Mouse (Mus musculus) MEL (cell line): ENCODE data around the gene Tlr8. TPM values are rescaled to one million over a fixed set of nuclear protein-coding genes. Genes with fewer than 3 reads are reported as not detected.

Experiments used
- DNase-seq: peaks from one replicate; pipeline ENCODE4 v3.0.0; 2011; ENCODE audit warnings: low read depth, low spot score
- H3K27ac ChIP-seq: 2 replicates; pipeline ENCODE4 v1.5.1; 2012; ENCODE audit warnings: low read depth, mild to moderate bottlenecking, control low read depth, low read length, moderate library complexity; ENCODE audit not compliant: control insufficient read depth
- H3K27me3 ChIP-seq, 2 experiments: fragments of 150-350 bp in 1 of 2; sonication (generic) in 1 of 2; 2 replicates each; pipeline ENCODE4 v1.6.1; 2012; ENCODE audit warnings: low read length in 2 of 2, mild to moderate bottlenecking in 2 of 2, improper control_type of control experiment in 1 of 2, moderate library complexity in 1 of 2; ENCODE audit not compliant: insufficient read depth in 2 of 2, control insufficient read depth in 1 of 2
- H3K36me3 ChIP-seq, 2 experiments: 2 replicates each; pipeline ENCODE4 v1.6.1; 2012 to 2014; ENCODE audit warnings: low read length in 2 of 2, improper control_type of control experiment in 1 of 2, inconsistent platforms in 1 of 2, mild to moderate bottlenecking in 1 of 2; ENCODE audit not compliant: insufficient read depth in 2 of 2, control insufficient read depth in 1 of 2
- H3K4me1 ChIP-seq, 2 experiments: fragments of 150-350 bp in 1 of 2; sonication (generic) in 1 of 2; 2 replicates each; pipeline ENCODE4 v1.6.1; 2012; ENCODE audit warnings: low read length in 2 of 2, improper control_type of control experiment in 1 of 2, mild to moderate bottlenecking in 1 of 2; ENCODE audit not compliant: insufficient read depth in 2 of 2, control insufficient read depth in 1 of 2
- H3K4me3 ChIP-seq, 2 experiments: fragments of 150-350 bp in 1 of 2; sonication (generic) in 1 of 2; 2 replicates each; pipeline ENCODE4 v1.5.1; 2012; ENCODE audit warnings: low read depth in 2 of 2, low read length in 2 of 2, mild to moderate bottlenecking in 2 of 2, moderate library complexity in 2 of 2, control low read depth in 1 of 2, improper control_type of control experiment in 1 of 2; ENCODE audit not compliant: control insufficient read depth in 1 of 2, insufficient read depth in 1 of 2
- H3K79me2 ChIP-seq: 2 replicates; pipeline ENCODE4 v1.6.1; 2012; ENCODE audit warnings: mild to moderate bottlenecking, low read length, moderate library complexity; ENCODE audit not compliant: control insufficient read depth, poor library complexity, insufficient read depth
- H3K9ac ChIP-seq: 2 replicates; pipeline ENCODE4 v1.6.1; 2012; ENCODE audit warnings: low read depth, mild to moderate bottlenecking, control low read depth, low read length, moderate library complexity; ENCODE audit not compliant: control insufficient read depth, poor library complexity, severe bottlenecking
- H3K9me3 ChIP-seq: fragments of 150-350 bp; sonication (generic); replicated peaks from 2 replicates; pipeline ENCODE4 v1.6.1; 2012; ENCODE audit warnings: mild to moderate bottlenecking, low read length, improper control_type of control experiment, moderate library complexity; ENCODE audit not compliant: insufficient read depth
- EP300 ChIP-seq, 2 experiments: IDR thresholded peaks; 2 replicates each; pipeline ENCODE4 v1.6.1; 2011; ENCODE audit warnings: improper control_type of control experiment in 2 of 2, low read length in 2 of 2, low read depth in 1 of 2, mild to moderate bottlenecking in 1 of 2
- GABPA ChIP-seq: IDR thresholded peaks from 2 replicates; pipeline ENCODE4 v1.6.1; 2012; ENCODE audit warnings: low read depth, mild to moderate bottlenecking, inconsistent platforms, low read length, improper control_type of control experiment, moderate library complexity
- GATA1 ChIP-seq: IDR thresholded peaks from 2 replicates; pipeline ENCODE4 v1.6.1; 2011; ENCODE audit warnings: low read depth, low read length, improper control_type of control experiment
- JUND ChIP-seq: IDR thresholded peaks from 2 replicates; pipeline ENCODE4 v1.6.1; 2011; ENCODE audit warnings: low read depth, mild to moderate bottlenecking, improper control_type of control experiment, low read length
- KAT2A ChIP-seq: conservative IDR thresholded peaks from 2 replicates; pipeline ENCODE4 v1.6.1; 2012; ENCODE audit warnings: low read depth, low read length, improper control_type of control experiment, inconsistent platforms
- MAZ ChIP-seq: IDR thresholded peaks from 2 replicates; pipeline ENCODE4 v1.6.1; 2012; ENCODE audit warnings: low read depth, mild to moderate bottlenecking, inconsistent platforms, low read length, improper control_type of control experiment
- MYC ChIP-seq: IDR thresholded peaks from 2 replicates; pipeline ENCODE4 v1.6.1; 2011; ENCODE audit warnings: low read depth, mild to moderate bottlenecking, low read length, improper control_type of control experiment, moderate library complexity
- POLR2AphosphoS2 ChIP-seq: IDR thresholded peaks from 2 replicates; pipeline ENCODE4 v1.6.1; 2011; ENCODE audit warnings: low read length, improper control_type of control experiment
- RCOR1 ChIP-seq: IDR thresholded peaks from 2 replicates; pipeline ENCODE4 v1.6.1; 2012; ENCODE audit warnings: low read depth, mild to moderate bottlenecking, inconsistent platforms, low read length, improper control_type of control experiment
- SMC3 ChIP-seq: IDR thresholded peaks from 2 replicates; pipeline ENCODE4 v1.6.1; 2011; ENCODE audit warnings: low read depth, low read length, improper control_type of control experiment
- TBP ChIP-seq: IDR thresholded peaks from 2 replicates; pipeline ENCODE4 v1.8.0; 2011; ENCODE audit warnings: low read depth, low read length, improper control_type of control experiment
- USF1 ChIP-seq: IDR thresholded peaks from 2 replicates; pipeline ENCODE4 v1.6.1; 2014; ENCODE audit warnings: low read depth, mild to moderate bottlenecking, inconsistent platforms, low read length, improper control_type of control experiment, moderate library complexity
- ZKSCAN1 ChIP-seq: IDR thresholded peaks from 2 replicates; pipeline ENCODE4 v1.6.1; 2012; ENCODE audit warnings: low read depth, mild to moderate bottlenecking, inconsistent platforms, low read length, improper control_type of control experiment, moderate library complexity
- polyA plus RNA-seq, 2 experiments: library from polyadenylated mRNA; stranded (reverse) in 1 of 2; unstranded in 1 of 2; fragments of >175 nt in 1 of 2; fragments of >200 nt in 1 of 2; gene quantifications; 2 replicates each; pipeline versions ENCODE4 v1.2.1 to v1.2.4; 2012; ENCODE audit warnings: low replicate concordance in 2 of 2, low read depth in 1 of 2; ENCODE audit not compliant: insufficient read length in 2 of 2, insufficient read depth in 1 of 2, missing spikeins in 1 of 2
- total RNA-seq: library from RNA; depleted of rRNA; stranded (reverse); fragments of 300-350 nt; gene quantifications from 2 replicates; pipeline ENCODE4 v1.2.3, GENCODE M21; 2012

The Tlr8 gene
- total and polyA plus RNA-seq, 3 experiments: not detected

GRCm38 (mm10) chrX:167210319-167210728 is 53.8 kb downstream of the Tlr8 start:
- DNase-seq: no peak
- Histone ChIP-seq H3K9ac (no peak overlapping the region), H3K36me3 (no peaks in the 10 kb centered on the region), H3K9me3 (no peaks in the 10 kb centered on the region), H3K27me3 (no peaks in the 10 kb centered on the region), H3K4me1 (no peaks in the 10 kb centered on the region), H3K4me3 (no peak overlapping the region), H3K27ac (no peak overlapping the region), H3K79me2 (no peaks in the 10 kb centered on the region)
- TF ChIP-seq JUND (no peak), USF1 (no peak), MAZ (no peak), KAT2A (no peak), POLR2AphosphoS2 (no peak)

GRCm38 (mm10) chrX:167209828-167210227 is 54.3 kb downstream of the Tlr8 start:
- Histone ChIP-seq H3K36me3 (no peaks in the 10 kb centered on the region), H3K27me3 (no peaks in the 10 kb centered on the region), H3K27ac (no peak overlapping the region), H3K79me2 (no peaks in the 10 kb centered on the region), H3K4me1 (no peaks in the 10 kb centered on the region), H3K9ac (no peak overlapping the region), H3K9me3 (no peaks in the 10 kb centered on the region), H3K4me3 (no peak overlapping the region)
- DNase-seq: no peak
- TF ChIP-seq ZKSCAN1: no peak

GRCm38 (mm10) chrX:167208978-167209754 is 55.0 kb downstream of the Tlr8 start, which contains the start of gene Tmsb4x:
Gene Tmsb4x, minus strand, starts transcription at chrX:167209315.
- Histone ChIP-seq H3K9ac (no peak within 1 kb of the TSS), H3K36me3 (no peaks in the 10 kb centered on the region), H3K79me2 (no peaks in the 10 kb centered on the region), H3K27me3 (no peaks in the 10 kb centered on the region), H3K27ac (no peak within 1 kb of the TSS), H3K9me3 (no peaks in the 10 kb centered on the region), H3K4me3 (no peak within 1 kb of the TSS), H3K4me1 (no peaks in the 10 kb centered on the region)
- no peak for TF ChIP-seq MYC
- no peak for TF ChIP-seq TBP
- TF ChIP-seq SMC3: no peak
- TF ChIP-seq EP300 (IDR thresholded peaks at IDR 0.05; ENCODE audit: low read depth in 1 of 2, low read length in 2 of 2): no peak
- TF ChIP-seq GATA1: no peak
- TF ChIP-seq GABPA: no peak
- TF ChIP-seq RCOR1: no peak
- no peak for DNase-seq
